Mouse (Mus musculus) bone marrow, adult 2 months (tissue): ENCODE measurements at regions not wholly inside any gene's neighbourhood (a gene's known extent, or its start where the extent isn't known, plus 50 kb on each side); places are given as distances from the start of the nearest gene placed in this dataset.

ENCODE experiments used
- CTCF ChIP-seq: fragments of 200-500 bp; IDR thresholded peaks from 2 replicates; pipeline ENCODE4 v1.5.1; 2011; ENCODE audit warnings: low read length, control low read depth; ENCODE audit not compliant: control insufficient read depth, insufficient read depth
- POLR2A ChIP-seq: fragments of 200-500 bp; IDR thresholded peaks from 2 replicates; pipeline ENCODE4 v1.6.1; 2011; ENCODE audit warnings: low read depth, mild to moderate bottlenecking, control low read depth, low read length, borderline replicate concordance; ENCODE audit not compliant: control insufficient read depth

DNA sequence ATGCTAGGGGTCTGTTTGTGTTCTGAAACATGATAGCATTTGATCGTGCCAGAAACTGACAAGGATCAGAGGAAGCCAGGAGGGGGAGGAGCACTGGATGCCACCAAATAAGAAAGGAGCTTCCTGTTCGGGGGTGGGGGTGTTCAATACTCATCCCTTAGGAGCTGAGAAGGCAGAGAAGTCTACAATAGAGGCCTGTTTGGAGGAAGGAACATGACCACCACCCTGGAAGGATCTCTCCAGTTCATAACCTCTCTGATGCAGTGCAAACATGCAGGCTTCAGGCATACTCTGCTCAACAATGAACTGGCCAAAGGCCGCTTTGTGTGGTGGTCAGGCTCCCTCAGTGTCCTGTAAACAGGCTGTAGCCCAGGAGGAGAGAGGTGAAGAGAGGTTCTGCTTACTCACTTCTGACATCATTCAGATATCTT, 515.8 kb downstream of the Tshz3 start:
- TF ChIP-seq POLR2A (no peak), CTCF (no peak)
